Mouse (Mus musculus): ENCODE data around the gene Fgfr2. TPM values are rescaled to one million over a fixed set of nuclear protein-coding genes. Genes with fewer than 3 reads are reported as not detected.

Fgfr2 gene
- total and polyA plus RNA-seq, 2 experiments from 2014 or later: 12.1 to 32.6 TPM

DNA sequence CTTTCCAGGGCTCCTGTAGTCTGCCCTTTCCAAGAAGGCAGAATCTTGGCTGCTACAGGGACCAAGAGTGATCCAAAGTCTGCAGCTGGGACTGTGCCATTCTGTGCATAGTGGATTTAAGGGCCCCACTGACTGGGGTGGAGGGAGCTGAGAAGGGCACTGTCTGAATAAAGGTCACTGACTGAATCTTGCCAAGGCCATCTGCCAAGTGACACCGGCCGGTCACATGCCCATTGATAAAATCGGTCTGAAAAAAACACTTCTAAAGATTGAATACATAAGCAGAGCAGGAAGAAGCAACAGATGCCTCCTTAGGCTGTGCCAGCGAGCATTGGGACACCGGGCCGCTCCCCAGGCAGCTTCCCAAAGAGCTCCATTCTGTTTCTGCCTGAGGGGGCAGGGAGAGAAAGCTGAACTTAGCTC, 969.4 kb downstream of the Fgfr2 start:
- ATAC-seq (ENCODE audit: low FRiP score) (peak; percentile 39; the same call in 1 of the 2 replicates), DNase-seq (ENCODE audit: low spot score) (peak; percentile 79)
- no peak for TF ChIP-seq CTCF (IDR thresholded peaks at IDR 0.05)
- WGBS: 31% methylated on average over 6 of the region's 6 CpGs
- no peak overlapping the region for H3K27ac ChIP-seq (ENCODE audit: low read depth, low read length)
- H3K9me3 ChIP-seq (ENCODE audit: low read length): no peaks in the 10 kb centered on the region
- H3K36me3 ChIP-seq (ENCODE audit: insufficient read depth, low read length): no peaks in the 10 kb centered on the region
- H3K9ac ChIP-seq (replicated peaks; ENCODE audit: low read length, poor library complexity, severe bottlenecking): no peak overlapping the region
- H3K4me1 ChIP-seq (ENCODE audit: insufficient read depth, low read length): peaks cover 17% of the 10 kb centered on the region; the same call in 1 of the 2 replicates
- peak overlapping the region; percentile 62 for H3K4me2 ChIP-seq (ENCODE audit: low read depth, low read length, poor library complexity, severe bottlenecking)
- H3K4me3 ChIP-seq (ENCODE audit: low read depth, low read length): peak overlapping the region; percentile 31; the same call in 1 of the 2 replicates
- no peaks in the 10 kb centered on the region; the same call in 1 of the 2 replicates for H3K27me3 ChIP-seq (ENCODE audit: insufficient read depth, low read length)

DNA sequence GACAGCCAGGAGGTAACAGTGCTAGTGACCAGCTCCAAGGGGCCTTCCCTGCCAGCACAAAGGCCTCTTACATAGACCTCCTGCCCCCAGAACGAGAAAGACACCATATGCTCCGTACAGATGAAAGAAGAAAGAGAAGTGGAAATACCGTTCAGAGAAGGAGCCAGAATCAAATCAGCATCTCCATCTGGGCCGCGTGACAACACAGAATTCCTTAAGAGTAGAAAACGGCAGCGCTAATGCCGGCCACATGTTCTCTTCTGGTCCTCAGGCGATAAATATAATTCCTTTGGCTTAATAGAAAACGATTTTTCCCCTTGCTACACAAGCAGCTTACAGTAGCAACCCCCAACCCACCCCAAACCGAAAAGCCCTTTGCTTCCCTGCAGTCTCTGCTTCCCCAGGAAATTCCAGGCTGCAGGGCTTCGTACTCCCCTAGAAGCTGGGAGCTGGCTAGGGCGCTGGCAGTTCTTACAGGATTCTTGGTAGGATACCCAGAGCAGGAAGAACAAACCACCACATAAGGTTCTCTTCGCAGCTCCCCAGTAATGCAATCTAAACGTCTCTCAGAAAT, 977.8 kb downstream of the Fgfr2 start:
- no peaks in the 10 kb centered on the region for H3K9me3 ChIP-seq (ENCODE audit: low read length)
- no peaks in the 10 kb centered on the region for H3K36me3 ChIP-seq (ENCODE audit: insufficient read depth, low read length)
- no peak overlapping the region for H3K27ac ChIP-seq (ENCODE audit: low read depth, low read length)
- no peak for TF ChIP-seq CTCF (IDR thresholded peaks at IDR 0.05)
- H3K4me3 ChIP-seq (ENCODE audit: low read depth, low read length): no peak overlapping the region
- ATAC-seq (ENCODE audit: low FRiP score): no peak
- H3K4me2 ChIP-seq (ENCODE audit: low read depth, low read length, poor library complexity, severe bottlenecking): no peak overlapping the region
- H3K9ac ChIP-seq (replicated peaks; ENCODE audit: low read length, poor library complexity, severe bottlenecking): no peak overlapping the region
- WGBS: 74% methylated on average over 15 of the region's 15 CpGs
- no peaks in the 10 kb centered on the region for H3K4me1 ChIP-seq (ENCODE audit: insufficient read depth, low read length)
- DNase-seq (ENCODE audit: low spot score): no peak
- H3K27me3 ChIP-seq (ENCODE audit: insufficient read depth, low read length): no peaks in the 10 kb centered on the region

DNA sequence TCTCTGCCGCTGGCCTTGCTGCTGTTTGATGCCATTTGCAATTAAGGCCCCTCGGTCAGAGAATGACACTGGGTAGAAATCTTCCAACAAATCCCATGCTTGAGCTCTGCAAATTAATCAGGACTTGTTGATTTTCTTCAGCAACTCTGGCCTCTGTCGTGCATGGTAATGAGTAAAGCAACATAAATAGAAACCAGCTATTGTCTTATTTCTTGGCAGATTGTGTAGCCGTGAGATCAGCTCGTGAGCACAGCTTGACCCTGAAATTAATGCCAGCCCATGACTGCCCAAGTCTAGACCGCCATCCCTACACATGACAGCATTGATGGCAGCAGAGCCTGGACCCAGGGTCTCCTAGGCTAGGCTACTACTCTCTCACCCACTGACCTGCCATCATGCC, 994.5 kb downstream of the Fgfr2 start:
- no peaks in the 10 kb centered on the region for H3K9me3 ChIP-seq (ENCODE audit: low read length)
- 55% methylated on average over 6 of the region's 6 CpGs for WGBS
- ATAC-seq (ENCODE audit: low FRiP score): no peak
- H3K27ac ChIP-seq (ENCODE audit: low read depth, low read length): no peak overlapping the region
- H3K36me3 ChIP-seq (ENCODE audit: insufficient read depth, low read length): no peaks in the 10 kb centered on the region
- no peaks in the 10 kb centered on the region for H3K4me1 ChIP-seq (ENCODE audit: insufficient read depth, low read length)
- H3K4me2 ChIP-seq (ENCODE audit: low read depth, low read length, poor library complexity, severe bottlenecking): no peak overlapping the region
- TF ChIP-seq CTCF (IDR thresholded peaks at IDR 0.05): no peak
- H3K27me3 ChIP-seq (ENCODE audit: insufficient read depth, low read length): no peaks in the 10 kb centered on the region
- no peak overlapping the region for H3K4me3 ChIP-seq (ENCODE audit: low read depth, low read length)
- H3K9ac ChIP-seq (replicated peaks; ENCODE audit: low read length, poor library complexity, severe bottlenecking): no peak overlapping the region
- peak; percentile 52 for DNase-seq (ENCODE audit: low spot score)

DNA sequence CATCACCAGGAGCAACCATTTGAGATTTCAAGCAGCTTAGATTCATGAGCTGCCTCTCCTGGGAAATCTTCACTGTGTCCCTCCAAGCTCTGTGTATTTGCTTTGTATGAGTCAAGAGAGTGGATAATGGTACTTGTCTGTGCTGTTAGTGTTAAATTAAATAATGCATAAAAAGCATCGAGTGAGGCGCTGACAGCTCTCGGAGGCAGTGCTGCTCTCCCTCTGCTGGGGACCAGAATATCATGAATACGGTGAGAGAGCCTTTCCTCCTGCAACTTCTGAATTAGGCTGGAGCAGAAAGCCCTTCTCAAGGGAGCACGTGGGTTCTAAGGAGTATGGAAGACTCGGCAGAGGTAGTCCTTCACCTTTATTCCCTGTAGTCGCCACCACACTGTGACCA, 998.2 kb downstream of the Fgfr2 start:
- Histone ChIP-seq H3K36me3 (ENCODE audit: insufficient read depth, low read length) (no peaks in the 10 kb centered on the region), H3K9ac (replicated peaks; ENCODE audit: low read length, poor library complexity, severe bottlenecking) (no peak overlapping the region), H3K4me3 (ENCODE audit: low read depth, low read length) (no peak overlapping the region), H3K9me3 (ENCODE audit: low read length) (no peaks in the 10 kb centered on the region), H3K4me1 (ENCODE audit: insufficient read depth, low read length) (no peaks in the 10 kb centered on the region), H3K27me3 (ENCODE audit: insufficient read depth, low read length) (no peaks in the 10 kb centered on the region), H3K4me2 (ENCODE audit: low read depth, low read length, poor library complexity, severe bottlenecking) (no peak overlapping the region), H3K27ac (ENCODE audit: low read depth, low read length) (no peak overlapping the region)
- WGBS: 56% methylated on average over 7 of the region's 7 CpGs
- DNase-seq (ENCODE audit: low spot score) (peak; percentile 34), ATAC-seq (ENCODE audit: low FRiP score) (no peak)
- TF ChIP-seq CTCF (IDR thresholded peaks at IDR 0.05): peak; percentile 61

DNA sequence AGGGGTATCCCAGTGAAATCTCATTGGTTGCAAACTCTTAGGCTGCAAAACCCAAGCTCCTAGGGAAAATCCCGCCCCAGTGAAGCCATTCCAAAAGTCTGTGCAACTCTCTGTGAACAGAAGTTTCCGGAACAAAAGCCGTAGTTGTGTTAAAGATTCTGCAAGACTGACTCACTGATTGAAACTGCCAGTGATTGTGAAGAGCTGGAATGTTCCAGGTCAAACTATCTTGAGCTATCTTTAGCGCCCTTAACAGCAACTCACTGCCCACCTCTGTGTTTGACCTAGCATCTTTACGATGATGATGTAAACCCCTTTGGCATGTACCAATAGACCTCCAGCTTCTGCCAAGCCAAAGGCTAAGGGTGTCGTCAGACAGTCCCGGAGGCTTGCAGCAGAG, 999.9 kb downstream of the Fgfr2 start:
- H3K9me3 ChIP-seq (ENCODE audit: low read length): no peaks in the 10 kb centered on the region
- no peak for TF ChIP-seq CTCF (IDR thresholded peaks at IDR 0.05)
- H3K36me3 ChIP-seq (ENCODE audit: insufficient read depth, low read length): no peaks in the 10 kb centered on the region
- ATAC-seq (ENCODE audit: low FRiP score): no peak
- no peak for DNase-seq (ENCODE audit: low spot score)
- no peaks in the 10 kb centered on the region for H3K27me3 ChIP-seq (ENCODE audit: insufficient read depth, low read length)
- 83% methylated on average over 7 of the region's 7 CpGs for WGBS
- H3K4me3 ChIP-seq (ENCODE audit: low read depth, low read length): no peak overlapping the region
- H3K4me2 ChIP-seq (ENCODE audit: low read depth, low read length, poor library complexity, severe bottlenecking): no peak overlapping the region
- no peak overlapping the region for H3K27ac ChIP-seq (ENCODE audit: low read depth, low read length)
- no peaks in the 10 kb centered on the region for H3K4me1 ChIP-seq (ENCODE audit: insufficient read depth, low read length)
- no peak overlapping the region for H3K9ac ChIP-seq (replicated peaks; ENCODE audit: low read length, poor library complexity, severe bottlenecking)

DNA sequence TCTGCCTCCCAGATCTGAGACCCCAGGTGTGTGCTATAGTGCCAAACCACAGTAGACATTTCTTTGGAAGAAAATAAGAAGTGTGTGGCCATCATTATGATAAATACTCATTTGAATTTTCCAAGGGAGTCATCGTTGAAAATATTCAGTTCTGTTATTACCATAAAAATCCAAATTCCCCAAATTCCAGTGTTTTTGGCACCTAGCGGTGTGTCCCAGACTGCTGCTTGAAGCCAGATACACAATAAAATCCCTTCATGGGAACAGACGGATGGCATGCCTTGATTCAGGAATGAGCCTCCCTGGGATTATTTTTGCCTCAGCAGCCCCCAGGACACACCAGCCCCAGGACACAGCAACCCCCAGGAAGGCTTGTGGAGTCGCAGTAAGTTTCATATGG, 1003.3 kb downstream of the Fgfr2 start:
- H3K27me3 ChIP-seq (ENCODE audit: insufficient read depth, low read length): no peaks in the 10 kb centered on the region
- H3K4me3 ChIP-seq (ENCODE audit: low read depth, low read length): no peak overlapping the region
- no peak overlapping the region for H3K4me2 ChIP-seq (ENCODE audit: low read depth, low read length, poor library complexity, severe bottlenecking)
- DNase-seq (ENCODE audit: low spot score) (no peak), ATAC-seq (ENCODE audit: low FRiP score) (no peak)
- H3K36me3 ChIP-seq (ENCODE audit: insufficient read depth, low read length): no peaks in the 10 kb centered on the region
- H3K9ac ChIP-seq (replicated peaks; ENCODE audit: low read length, poor library complexity, severe bottlenecking): no peak overlapping the region
- H3K9me3 ChIP-seq (ENCODE audit: low read length): no peaks in the 10 kb centered on the region
- WGBS: 85% methylated on average over 4 of the region's 4 CpGs
- no peak for TF ChIP-seq CTCF (IDR thresholded peaks at IDR 0.05)
- no peaks in the 10 kb centered on the region for H3K4me1 ChIP-seq (ENCODE audit: insufficient read depth, low read length)
- H3K27ac ChIP-seq (ENCODE audit: low read depth, low read length): no peak overlapping the region

Measured in midbrain, postnatal 0 days (tissue).